Mouse (Mus musculus) cerebellum, adult 2 months (tissue): Measurements from ENCODE around the gene Dscam.

Experiments
- CTCF ChIP-seq: fragments of 200-500 bp; IDR thresholded peaks from 2 replicates; pipeline ENCODE4 v1.5.1; 2011; ENCODE audit warnings: low read depth, mild to moderate bottlenecking, control low read depth, low read length, moderate library complexity, borderline replicate concordance; ENCODE audit not compliant: insufficient read depth
- POLR2A ChIP-seq: fragments of 200-500 bp; IDR thresholded peaks from 2 replicates; pipeline ENCODE4 v1.6.1; 2011; ENCODE audit warnings: low read length, control low read depth, borderline replicate concordance; ENCODE audit not compliant: insufficient read depth

DNA sequence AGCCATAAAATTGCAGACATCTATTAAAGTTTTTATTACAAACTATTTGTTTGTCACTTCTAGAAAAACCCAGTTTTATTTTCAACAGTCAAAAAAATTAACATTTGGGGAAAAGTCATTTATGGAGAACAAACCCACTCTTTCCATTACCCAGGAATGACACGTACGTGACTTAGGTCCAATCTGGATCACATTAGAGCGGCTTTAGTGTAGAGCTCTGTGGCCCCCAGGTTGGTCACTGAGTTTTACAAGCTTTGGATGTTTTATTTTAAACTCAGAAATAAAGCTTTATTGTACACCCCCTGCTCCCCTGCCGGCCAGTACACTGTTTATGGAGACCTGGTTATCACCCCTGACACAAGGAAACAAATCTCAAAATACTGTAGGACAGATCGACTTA, 540.9 kb downstream of the Dscam start:
- TF ChIP-seq CTCF: no peak
- TF ChIP-seq POLR2A: no peak
